Mouse (Mus musculus) stomach, postnatal 0 days (tissue): ENCODE data around the gene Capn2. TPM values are rescaled to one million over a fixed set of nuclear protein-coding genes. Genes with fewer than 3 reads are reported as not detected.

Source experiments
- ATAC-seq: fragments of 200-750 bp; cut with Nextera tagmentation; 2 replicates; pipeline ENCODE4 v1.8.0; 2017; ENCODE audit not compliant: low FRiP score, low TSS enrichment
- DNase-seq: peaks from one replicate; pipeline ENCODE4 v3.0.0-alpha.2; 2016; ENCODE audit warnings: low spot score
- H3K27ac ChIP-seq: fragments of 300-500 bp; sonication (generic); replicated peaks from 2 replicates; pipeline ENCODE4 v1.5.1; 2014; ENCODE audit warnings: mild to moderate bottlenecking, control low read depth
- H3K27me3 ChIP-seq: fragments of 300-500 bp; sonication (generic); 2 replicates; pipeline ENCODE4 v1.6.1; 2014; ENCODE audit warnings: low read length; ENCODE audit not compliant: control insufficient read depth, insufficient read depth
- H3K36me3 ChIP-seq: fragments of 300-500 bp; sonication (generic); 2 replicates; pipeline ENCODE4 v1.6.1; 2014; ENCODE audit warnings: low read length, mixed read lengths; ENCODE audit not compliant: control insufficient read depth, insufficient read depth
- H3K4me1 ChIP-seq: fragments of 300-500 bp; sonication (generic); replicated peaks from 2 replicates; pipeline ENCODE4 v1.6.1; 2014; ENCODE audit warnings: antibody characterized with exemption; ENCODE audit not compliant: control insufficient read depth, insufficient read depth
- H3K4me2 ChIP-seq: fragments of 300-500 bp; sonication (generic); replicated peaks from 2 replicates; pipeline ENCODE4 v1.6.1; 2014; ENCODE audit warnings: low read depth, mild to moderate bottlenecking, control low read depth, moderate library complexity
- H3K4me3 ChIP-seq: fragments of 300-500 bp; sonication (generic); 2 replicates; pipeline ENCODE4 v1.5.1; 2014; ENCODE audit warnings: low read depth, low read length, control low read depth
- H3K9ac ChIP-seq: fragments of 300-500 bp; sonication (generic); 2 replicates; pipeline ENCODE4 v1.6.1; 2014; ENCODE audit warnings: mild to moderate bottlenecking, low read length, control low read depth, mixed read lengths
- H3K9me3 ChIP-seq: fragments of 300-500 bp; sonication (generic); 2 replicates; pipeline ENCODE4 v1.6.1; 2016; ENCODE audit warnings: low read length; ENCODE audit not compliant: control insufficient read depth
- CTCF ChIP-seq: IDR thresholded peaks from 2 replicates; pipeline ENCODE4 v1.5.1; 2016; ENCODE audit warnings: antibody characterized with exemption, low read depth, mild to moderate bottlenecking, moderate library complexity
- EP300 ChIP-seq: optimal IDR thresholded peaks from 2 replicates; pipeline ENCODE3; 2016; ENCODE audit warnings: antibody characterized with exemption
- WGBS: fragments of 180-500 bp; shearing (Covaris S2); extraction: QIAGEN DNeasy Blood & Tissue Kit; methylation state at CpG from one replicate; pipeline ENCODE4 v1.1.7; 2014; 5-methylcytosine and 5-hydroxymethylcytosine counted together
- polyA plus RNA-seq: library from polyadenylated mRNA; unstranded; fragments of >200 nt; fragmentation: Nextera tagmentation; extraction: Ambion mirVana; gene quantifications from 2 replicates; pipeline ENCODE4 v1.2.1, GENCODE M21; 2015

Capn2 gene
- polyA plus RNA-seq, 1 experiment from 2014 or later, result 55.6 TPM

- H3K4me1 ChIP-seq, result peaks cover 19% of the 10 kb centered on the region; the same call in 1 of the 2 replicates
- ATAC-seq, result peak; percentile 51
Observed at GRCm38 (mm10) chr1:182517677-182518011, 236 bp upstream of the Capn2 start.

GRCm38 (mm10) chr1:182514803-182515590 lies 2.4 kb downstream of the Capn2 start:
- Histone ChIP-seq H3K27ac (0 out of 2 replicates have a peak overlapping the region, but pooled peaks have one; percentile 35), H3K4me1 (peaks cover 14% of the 10 kb centered on the region; the same call in 1 of the 2 replicates), H3K27me3 (no peaks in the 10 kb centered on the region), H3K36me3 (0 out of 2 replicates have a peak, but pooled peaks cover 7% of the 10 kb centered on the region), H3K9me3 (no peaks in the 10 kb centered on the region), H3K4me2 (no peak overlapping the region), H3K9ac (no peak overlapping the region), H3K4me3 (no peak overlapping the region)
- DNase-seq (no peak), ATAC-seq (no peak)
- TF ChIP-seq EP300, result no peak
- WGBS, result 79% methylated on average over 10 of the region's 10 CpGs

More at GRCm38 (mm10) chr1:182517677-182518011, 236 bp upstream of the Capn2 start:
- Histone ChIP-seq H3K27me3 (no peaks in the 10 kb centered on the region), H3K4me3 (peak overlapping the region; percentile 81), H3K36me3 (0 out of 2 replicates have a peak, but pooled peaks cover 2% of the 10 kb centered on the region), H3K27ac (peak overlapping the region; percentile 96), H3K4me2 (peak overlapping the region; percentile 90), H3K9me3 (no peaks in the 10 kb centered on the region), H3K9ac (peak overlapping the region; percentile 97)
- TF ChIP-seq CTCF (no peak), EP300 (no peak)
- 2% methylated on average over 10 of the region's 10 CpGs for whole genome bisulfite sequencing
- DNase-seq, result no peak

GRCm38 (mm10) chr1:182513714-182514113 lies 3.7 kb downstream of the Capn2 start:
- Histone ChIP-seq H3K9ac (no peak overlapping the region), H3K4me2 (no peak overlapping the region), H3K4me1 (peaks cover 11% of the 10 kb centered on the region; the same call in 1 of the 2 replicates), H3K27ac (no peak overlapping the region), H3K9me3 (no peaks in the 10 kb centered on the region), H3K4me3 (no peak overlapping the region), H3K27me3 (no peaks in the 10 kb centered on the region), H3K36me3 (0 out of 2 replicates have a peak, but pooled peaks cover 9% of the 10 kb centered on the region)
- DNase-seq, result no peak
- no peak for ATAC-seq
- WGBS, result 92% methylated on average over 5 of the region's 5 CpGs
- TF ChIP-seq EP300 (no peak), CTCF (no peak)

- TF ChIP-seq CTCF (no peak), EP300 (no peak)
- H3K36me3 ChIP-seq, result 0 out of 2 replicates have a peak, but pooled peaks cover 9% of the 10 kb centered on the region
- WGBS, result 74% methylated on average over 5 of the region's 5 CpGs
- ATAC-seq, result no peak
- DNase-seq, result no peak
- no peaks in the 10 kb centered on the region for H3K9me3 ChIP-seq
- no peaks in the 10 kb centered on the region for H3K27me3 ChIP-seq
- peaks cover 11% of the 10 kb centered on the region; the same call in 1 of the 2 replicates for H3K4me1 ChIP-seq
- no peak overlapping the region for H3K4me3 ChIP-seq
- no peak overlapping the region for H3K27ac ChIP-seq
- H3K4me2 ChIP-seq, result no peak overlapping the region
- no peak overlapping the region for H3K9ac ChIP-seq
Observed at GRCm38 (mm10) chr1:182512901-182513410, 4.5 kb downstream of the Capn2 start.

GRCm38 (mm10) chr1:182511778-182512177 lies 5.6 kb downstream of the Capn2 start:
- Histone ChIP-seq H3K27ac (no peak overlapping the region), H3K4me2 (no peak overlapping the region), H3K4me3 (no peak overlapping the region), H3K27me3 (no peaks in the 10 kb centered on the region), H3K4me1 (peaks cover 11% of the 10 kb centered on the region; the same call in 1 of the 2 replicates), H3K36me3 (0 out of 2 replicates have a peak, but pooled peaks cover 9% of the 10 kb centered on the region), H3K9ac (no peak overlapping the region), H3K9me3 (no peaks in the 10 kb centered on the region)
- no peak for DNase-seq
- 64% methylated on average over 8 of the region's 8 CpGs for WGBS
- ATAC-seq, result no peak
- no peak for TF ChIP-seq EP300
- TF ChIP-seq CTCF, result no peak

- no peak overlapping the region for H3K4me2 ChIP-seq
- H3K36me3 ChIP-seq, result 0 out of 2 replicates have a peak, but pooled peaks cover 9% of the 10 kb centered on the region
- H3K9ac ChIP-seq, result no peak overlapping the region
- no peak for ATAC-seq
- WGBS, result 62% methylated on average over 2 of the region's 2 CpGs
- no peak overlapping the region for H3K27ac ChIP-seq
- H3K27me3 ChIP-seq, result no peaks in the 10 kb centered on the region
- no peak overlapping the region for H3K4me3 ChIP-seq
- DNase-seq, result no peak
- peaks cover 12% of the 10 kb centered on the region; the same call in 1 of the 2 replicates for H3K4me1 ChIP-seq
- no peaks in the 10 kb centered on the region for H3K9me3 ChIP-seq
- TF ChIP-seq CTCF, result no peak
- no peak for TF ChIP-seq EP300
Observed at GRCm38 (mm10) chr1:182511073-182511472, 6.3 kb downstream of the Capn2 start.
